Mouse (Mus musculus) adrenal gland, adult 18-20 months (tissue): ENCODE measurements around the gene Pih1d1. TPM values are rescaled to one million over a fixed set of nuclear protein-coding genes. Genes with fewer than 3 reads are reported as not detected.
"Not testable (repeated sequence)": the region's sequence is repeated elsewhere in the genome, so short reads cannot be mapped to it uniquely, and the experiment has no call there.

Experiments used
- DNase-seq, 2 experiments: peaks; one replicate each; pipeline ENCODE4 v3.0.0; 2021 to 2022; ENCODE audit warnings: low spot score in 2 of 2
- total RNA-seq, 2 experiments: library from RNA; stranded (reverse); gene quantifications; 1 replicate in 1 of 2; 2 replicates in 1 of 2; pipeline ENCODE4 v1.2.3; 2021

Gene Pih1d1
- total RNA-seq, 2 experiments from 2014 or later: 57.3 to 58.6 TPM

DNA sequence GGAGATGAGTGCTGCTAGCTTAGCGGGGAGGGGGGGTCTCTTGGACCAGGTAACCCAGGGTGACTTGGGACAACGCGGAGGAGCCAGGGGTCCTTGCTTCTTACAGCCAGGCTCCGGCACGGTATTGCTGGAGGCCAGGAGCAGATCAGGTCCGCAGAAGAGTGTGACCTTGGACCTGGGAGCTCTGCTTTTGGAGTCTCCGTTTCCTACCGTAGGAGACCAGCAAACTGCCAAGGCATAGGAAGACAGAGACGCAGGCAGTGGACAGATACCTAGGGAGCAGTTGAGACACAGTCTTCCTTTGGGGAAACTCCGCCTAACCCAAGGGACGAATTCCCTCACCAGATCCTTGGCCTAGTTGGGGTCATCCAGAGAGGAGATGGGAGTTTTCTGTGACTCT lies 11.6 kb downstream of the Pih1d1 start:
- no peak for DNase-seq

DNA sequence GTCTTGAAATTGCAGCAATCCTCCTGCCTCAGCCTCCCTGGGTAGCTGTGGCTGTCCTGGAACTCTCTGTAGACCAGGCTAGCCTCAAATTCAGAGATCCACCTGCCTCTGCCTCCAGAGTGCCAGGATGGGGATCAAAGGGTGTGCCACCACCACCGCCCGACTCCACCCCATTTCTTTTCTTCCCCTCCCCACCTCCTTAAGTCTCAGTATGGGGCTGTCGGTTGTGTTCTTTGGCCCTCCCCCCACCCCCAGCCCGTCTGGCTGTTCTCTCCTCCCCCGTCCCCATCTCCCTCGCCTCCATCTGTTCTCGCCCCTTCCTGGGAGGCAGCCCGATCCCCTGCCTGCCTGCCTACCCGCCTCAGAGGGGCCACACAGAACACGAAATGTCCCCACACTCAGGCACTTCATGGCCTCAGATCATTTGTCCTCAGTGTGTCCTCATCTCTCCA lies 12.9 kb downstream of the Pih1d1 start:
- DNase-seq: no peak

DNA sequence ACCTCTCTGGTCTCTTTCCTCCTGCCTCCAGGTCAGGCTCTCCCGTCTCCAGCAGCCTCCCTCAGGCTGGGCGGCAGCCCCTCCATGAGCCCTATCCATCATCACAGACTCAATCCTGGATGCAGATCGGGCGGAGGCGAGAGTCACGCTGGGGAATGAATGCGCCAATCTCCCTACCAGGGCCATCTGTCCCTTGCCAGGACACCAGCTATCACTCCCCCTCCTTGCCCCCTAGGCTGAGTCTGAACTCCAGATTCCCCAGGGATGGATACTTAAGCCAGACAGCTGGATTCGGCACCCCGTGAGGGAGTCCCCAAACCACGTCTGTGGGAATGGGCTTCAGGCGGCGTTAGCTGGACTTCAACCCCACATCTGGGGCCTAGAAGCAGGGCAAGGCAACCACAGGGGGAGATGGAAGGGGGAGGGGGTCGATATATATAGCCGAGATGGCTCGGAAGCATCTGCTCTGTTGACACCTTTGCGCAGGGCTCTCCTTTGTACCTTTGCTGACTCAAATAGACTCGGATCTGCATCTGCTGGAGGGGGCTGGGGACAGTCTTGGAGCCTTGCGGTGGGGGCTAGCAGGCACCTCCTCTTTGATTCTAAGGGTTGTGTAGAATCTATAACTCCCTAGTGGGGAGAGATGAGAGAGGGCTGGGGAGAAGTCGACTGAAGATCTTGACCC lies 13.8 kb downstream of the Pih1d1 start:
- DNase-seq: no peak

DNA sequence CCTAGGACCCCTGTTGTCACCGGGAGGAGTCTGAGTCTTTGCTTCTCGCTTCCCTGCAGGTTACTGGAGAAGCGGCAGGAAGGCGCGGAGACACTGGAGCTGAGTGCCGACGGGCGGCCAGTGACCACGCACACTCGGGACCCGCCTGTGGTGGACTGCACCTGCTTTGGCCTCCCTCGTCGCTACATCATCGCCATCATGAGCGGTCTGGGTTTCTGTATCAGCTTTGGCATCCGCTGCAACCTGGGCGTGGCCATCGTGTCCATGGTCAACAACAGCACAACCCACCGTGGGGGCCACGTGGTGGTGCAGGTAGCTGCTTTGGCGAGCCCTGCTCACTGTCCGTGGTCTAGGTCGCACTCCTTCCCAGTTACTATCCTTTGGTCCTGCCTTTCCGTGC lies 14.6 kb downstream of the Pih1d1 start:
- no peak for DNase-seq

DNA sequence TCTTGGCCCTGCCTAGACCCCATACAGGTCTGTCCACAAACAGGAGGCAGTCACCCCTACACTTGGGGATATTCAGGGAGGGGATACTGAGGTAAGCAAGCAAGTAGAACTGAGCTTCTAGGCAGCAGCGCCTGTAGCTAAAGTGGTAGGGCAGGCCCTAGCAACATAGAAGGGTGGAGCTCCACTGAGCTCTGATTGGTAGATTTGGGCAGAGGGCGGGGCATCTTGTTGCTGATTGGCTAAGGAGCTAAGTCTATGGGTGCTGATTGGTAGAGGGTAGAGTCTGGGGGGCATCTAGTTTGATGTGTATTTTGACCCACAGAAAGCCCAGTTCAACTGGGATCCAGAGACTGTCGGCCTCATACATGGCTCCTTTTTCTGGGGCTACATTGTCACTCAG lies 15.4 kb downstream of the Pih1d1 start:
- DNase-seq: no peak

DNA sequence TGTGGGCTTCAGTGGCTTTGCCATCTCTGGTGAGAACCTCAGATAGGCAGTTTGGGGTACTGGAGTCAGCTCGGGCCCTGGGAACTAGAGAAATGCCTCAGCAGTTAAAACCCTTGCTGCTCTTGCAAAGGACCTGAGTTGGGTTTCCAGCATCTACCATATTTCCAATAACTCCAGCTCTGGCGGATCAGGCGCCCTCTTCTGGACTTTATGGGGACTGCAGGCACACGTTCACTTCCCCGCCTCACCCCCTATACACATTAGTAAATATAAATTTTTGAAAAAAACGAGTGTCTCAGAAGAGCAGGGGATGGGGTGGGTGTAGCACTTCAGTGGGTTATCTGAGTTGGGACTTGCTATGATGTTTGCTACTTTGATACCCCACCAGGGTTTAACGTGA lies 18.9 kb downstream of the Pih1d1 start:
- DNase-seq: no peak

DNA sequence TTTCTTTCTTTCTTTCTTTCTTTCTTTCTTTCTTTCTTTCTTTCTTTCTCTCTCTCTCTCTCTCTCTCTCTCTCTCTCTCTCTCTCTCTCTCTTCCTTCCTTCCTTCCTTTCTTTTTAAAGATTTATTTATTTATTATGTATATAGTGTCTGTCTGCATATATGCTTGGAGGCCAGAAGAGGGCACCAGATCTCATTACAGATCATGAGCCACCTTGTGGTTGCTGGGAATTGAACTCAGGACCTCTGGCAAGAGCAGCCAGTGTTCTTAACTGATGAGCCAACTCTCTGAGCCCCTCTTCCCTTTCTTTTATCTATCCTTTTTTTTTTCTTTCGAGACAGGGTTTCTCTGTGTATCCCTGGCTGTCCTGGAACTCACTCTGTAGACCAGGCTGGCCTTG lies 19.7 kb downstream of the Pih1d1 start:
- not testable (repeated sequence) for DNase-seq

DNA sequence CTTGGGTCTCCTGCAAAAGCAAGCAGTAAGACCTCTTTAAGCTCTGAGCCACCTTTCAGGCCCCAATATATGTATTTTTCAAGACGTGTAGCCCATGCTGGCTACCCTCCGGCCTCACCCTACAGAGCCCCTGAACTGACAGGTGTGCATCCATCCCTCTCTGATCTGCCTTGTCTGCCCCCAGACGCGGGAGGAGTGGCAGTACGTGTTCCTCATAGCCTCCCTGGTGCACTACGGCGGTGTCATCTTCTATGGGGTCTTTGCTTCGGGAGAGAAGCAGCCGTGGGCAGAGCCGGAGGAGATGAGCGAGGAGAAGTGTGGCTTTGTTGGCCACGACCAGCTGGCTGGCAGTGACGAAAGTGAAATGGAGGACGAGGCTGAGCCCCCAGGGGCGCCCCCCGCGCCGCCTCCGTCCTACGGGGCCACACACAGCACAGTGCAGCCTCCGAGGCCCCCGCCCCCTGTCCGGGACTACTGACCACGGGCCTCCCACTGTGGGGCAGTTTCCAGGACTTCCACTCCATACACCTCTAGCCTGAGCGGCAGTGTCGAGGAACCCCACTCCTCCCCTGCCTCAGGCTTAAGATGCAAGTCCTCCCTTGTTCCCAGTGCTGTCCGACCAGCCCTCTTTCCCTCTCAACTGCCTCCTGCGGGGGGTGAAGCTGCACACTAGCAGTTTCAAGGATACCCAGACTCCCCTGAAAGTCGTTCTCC lies 20.6 kb downstream of the Pih1d1 start:
- no peak for DNase-seq

DNA sequence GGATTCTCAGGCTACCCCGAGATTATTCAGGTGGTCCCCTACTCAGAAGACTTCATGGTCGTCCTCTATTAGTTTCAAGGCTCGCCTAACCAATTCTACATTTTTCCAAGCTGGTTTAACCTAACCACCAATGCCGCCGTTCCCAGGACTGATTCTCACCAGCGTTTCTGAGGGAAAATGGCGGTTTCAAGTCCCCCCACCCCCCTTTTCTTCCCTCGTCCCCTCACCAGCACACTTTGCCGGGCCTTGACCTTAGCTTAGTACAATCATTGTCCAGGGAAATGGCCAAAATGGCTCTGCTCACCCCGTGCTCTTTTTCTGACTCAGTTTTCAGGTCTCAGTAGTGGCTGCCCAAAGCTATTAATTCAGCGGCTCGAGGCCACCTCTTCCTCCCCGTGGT lies 21.3 kb downstream of the Pih1d1 start:
- DNase-seq: no peak

DNA sequence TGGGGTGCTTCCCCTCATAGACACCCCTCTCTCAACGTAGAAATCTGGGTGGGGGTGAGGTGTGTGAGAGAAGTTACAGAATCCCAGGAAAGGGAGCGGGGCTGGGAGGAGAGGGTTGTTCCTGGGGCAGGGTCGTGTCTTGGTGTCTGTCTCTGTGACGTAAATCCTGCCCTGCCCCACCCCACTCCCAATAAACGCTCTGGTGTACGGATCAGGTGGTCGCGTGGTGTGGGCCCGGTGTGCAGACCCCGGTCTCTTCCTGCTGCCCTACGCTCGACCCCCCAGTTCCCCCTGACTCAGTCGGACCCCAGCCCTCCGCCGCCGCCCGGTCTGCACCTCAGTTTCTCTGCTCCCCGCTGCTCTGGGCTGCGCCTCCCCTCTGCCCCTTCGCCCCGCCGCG lies 21.8 kb downstream of the Pih1d1 start:
- no peak for DNase-seq

DNA sequence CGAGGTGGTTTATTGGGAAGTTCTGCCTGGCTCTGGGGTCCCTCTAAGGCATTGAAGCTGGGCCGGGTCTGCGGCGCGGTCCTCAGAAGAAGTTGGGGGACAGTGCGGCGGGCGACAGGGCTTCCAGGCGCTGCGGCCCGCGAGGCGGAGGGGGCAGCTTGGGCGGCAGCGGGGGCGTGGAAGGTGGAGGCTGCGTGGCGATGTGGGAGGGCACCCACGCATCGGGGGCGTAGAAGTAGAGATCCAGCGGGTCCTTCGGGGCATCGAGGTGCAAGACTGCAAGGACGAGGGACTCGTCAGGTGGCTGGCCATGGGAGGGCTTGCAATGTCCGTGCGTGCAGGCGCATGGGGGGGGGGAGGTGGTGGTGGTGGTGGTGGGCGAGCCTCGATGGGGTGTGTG lies 22.3 kb downstream of the Pih1d1 start:
- DNase-seq: no peak

DNA sequence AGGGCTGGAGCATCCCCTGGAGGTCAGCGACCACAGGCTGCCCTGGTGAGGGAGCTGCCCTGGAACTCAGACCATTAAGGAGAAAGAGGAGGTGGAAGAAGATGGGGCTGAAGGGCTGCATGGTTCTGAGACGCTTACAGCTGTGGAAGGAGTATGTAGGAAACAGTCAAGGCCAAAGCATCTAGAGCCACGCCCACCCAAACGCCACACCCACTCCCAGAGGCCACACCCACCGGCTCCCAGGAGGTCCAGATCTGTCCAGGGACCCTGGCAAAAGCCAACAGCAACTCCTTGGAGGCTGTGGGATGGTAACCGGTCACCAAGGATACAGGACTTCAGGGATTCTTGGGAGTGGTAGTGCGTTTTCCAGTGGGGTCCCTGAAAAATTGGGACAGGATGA lies 24.4 kb downstream of the Pih1d1 start:
- DNase-seq: no peak

DNA sequence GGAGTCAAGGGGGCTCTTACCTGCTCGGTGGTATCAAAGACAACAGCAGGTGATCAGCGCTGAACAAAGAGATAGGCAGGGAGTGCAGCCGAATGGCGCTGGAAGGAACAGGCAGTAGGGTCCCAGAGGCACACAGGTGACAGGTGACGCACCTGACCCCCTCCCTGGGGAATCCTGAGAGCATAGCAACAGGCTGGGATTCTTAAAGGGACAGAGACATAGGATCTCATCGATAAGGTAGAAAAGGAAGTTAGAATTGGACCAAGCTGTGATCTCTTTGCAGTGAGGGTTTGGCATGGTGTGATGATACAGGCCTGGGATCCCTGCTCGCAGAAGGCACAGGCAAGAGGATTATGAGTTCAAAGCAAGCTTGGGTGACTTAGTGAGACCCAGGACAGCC lies 25.4 kb downstream of the Pih1d1 start, which contains the start of gene Gfy:
TSS of gene Gfy (minus strand) at position 101 of the 400 bp plus-strand sequence.
- no peak for DNase-seq

DNA sequence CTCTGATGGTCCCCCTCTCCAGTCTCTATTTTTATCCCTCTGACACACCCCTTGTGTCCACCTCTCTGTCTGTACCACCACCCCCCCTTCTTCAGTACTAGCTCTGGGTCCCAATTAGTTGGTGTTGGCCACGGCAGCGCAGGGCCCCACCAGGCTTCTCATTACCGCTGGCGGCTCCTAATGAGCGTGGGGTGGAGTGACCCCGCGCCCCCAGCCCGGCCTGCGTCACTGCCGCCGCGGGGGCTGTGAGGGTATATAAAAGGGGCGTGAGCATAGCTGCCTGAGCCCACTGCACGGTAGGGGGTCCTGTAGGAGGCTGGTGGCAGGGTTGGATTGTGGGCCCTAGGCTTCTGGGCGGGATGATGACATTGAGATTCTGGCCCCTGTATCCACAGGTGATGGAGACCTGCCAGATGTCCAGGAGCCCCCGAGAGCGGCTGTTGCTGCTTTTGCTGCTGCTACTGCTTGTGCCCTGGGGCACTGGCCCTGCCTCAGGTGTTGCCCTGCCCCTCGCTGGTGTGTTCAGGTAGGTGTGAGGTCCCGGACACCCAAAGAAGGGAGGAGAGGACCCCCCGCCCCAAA lies 26.9 kb downstream of the Pih1d1 start, which contains the start of gene Pth2:
TSS of gene Pth2 (plus strand) at position 100 of the 582 bp plus-strand sequence.
- no peak for DNase-seq

DNA sequence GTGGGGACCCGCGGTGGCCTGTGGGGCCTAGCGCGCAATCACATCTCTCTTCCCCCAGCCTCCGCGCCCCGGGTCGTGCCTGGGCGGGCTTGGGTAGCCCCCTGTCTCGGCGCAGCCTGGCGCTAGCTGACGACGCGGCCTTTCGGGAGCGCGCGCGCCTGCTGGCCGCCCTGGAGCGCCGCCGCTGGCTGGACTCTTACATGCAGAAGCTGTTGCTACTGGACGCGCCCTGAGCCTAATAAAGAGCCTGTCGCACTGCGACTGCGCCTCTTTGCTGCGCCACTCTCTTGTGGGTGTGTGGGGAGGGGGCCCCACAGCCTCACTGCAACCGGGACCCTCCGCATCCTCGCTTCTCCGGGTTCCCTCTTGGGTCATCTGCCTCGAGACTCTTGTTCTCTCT lies 27.4 kb downstream of the Pih1d1 start:
- DNase-seq: no peak

DNA sequence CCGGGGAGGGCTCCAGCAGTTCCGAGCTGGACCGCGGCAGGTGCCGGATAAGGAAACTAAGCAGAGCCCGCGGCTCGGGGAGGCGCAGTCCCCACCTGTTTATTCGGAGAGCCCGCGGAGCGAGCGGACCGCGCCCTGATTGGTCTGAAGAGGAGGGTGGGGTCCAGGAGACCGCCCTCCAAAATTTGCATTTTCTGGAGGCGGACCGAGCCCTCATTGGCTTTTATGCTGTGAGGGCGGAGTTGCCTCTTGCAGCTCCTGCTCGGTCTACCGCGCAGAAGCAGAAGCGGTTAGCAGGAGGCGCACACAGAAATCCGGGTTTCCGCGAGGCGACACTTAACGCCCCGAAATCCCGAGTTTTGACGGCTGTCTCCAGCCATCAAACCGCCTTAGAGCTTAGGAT lies 28.1 kb downstream of the Pih1d1 start:
- DNase-seq: peak; percentile 76 to 79

DNA sequence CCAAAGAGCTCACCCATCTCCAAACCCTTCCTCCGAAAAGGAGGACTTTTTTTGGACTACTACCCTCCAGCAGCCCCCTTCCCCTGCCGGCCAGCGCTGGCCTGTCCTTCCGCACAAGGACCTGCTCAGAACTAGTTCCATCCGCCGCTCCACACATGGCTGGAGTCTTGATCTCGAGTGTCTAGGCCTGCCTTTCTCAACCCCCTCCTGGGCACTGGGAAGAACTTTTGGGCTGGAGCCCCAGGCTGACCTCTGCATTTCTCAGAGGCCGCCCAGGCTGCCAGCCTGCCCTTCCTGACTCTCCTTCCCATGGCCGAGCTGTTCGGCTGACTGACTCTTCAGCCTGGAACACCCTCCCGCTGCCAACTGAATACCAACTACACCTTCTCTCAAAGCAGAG lies 28.5 kb downstream of the Pih1d1 start:
- DNase-seq: no peak

DNA sequence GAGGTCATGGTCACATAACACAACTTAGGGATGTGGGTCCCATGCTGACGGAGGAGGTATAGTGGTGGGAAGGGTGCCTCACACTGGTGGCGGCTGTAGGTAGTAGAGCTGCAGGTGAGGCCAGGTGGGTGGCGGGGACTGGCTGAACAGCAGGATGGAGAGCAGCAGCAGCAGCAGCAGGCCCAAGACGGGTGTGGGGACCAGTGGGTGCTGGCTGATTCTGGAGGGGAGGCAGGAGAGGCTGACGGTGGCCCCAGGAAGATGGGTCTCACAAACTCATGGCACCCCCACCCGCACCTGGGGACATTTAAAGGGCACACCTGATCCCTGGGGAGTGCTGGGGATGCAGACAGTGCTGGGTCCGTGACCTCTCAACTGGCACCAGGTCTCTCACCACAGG lies 29.6 kb downstream of the Pih1d1 start:
- no peak for DNase-seq

DNA sequence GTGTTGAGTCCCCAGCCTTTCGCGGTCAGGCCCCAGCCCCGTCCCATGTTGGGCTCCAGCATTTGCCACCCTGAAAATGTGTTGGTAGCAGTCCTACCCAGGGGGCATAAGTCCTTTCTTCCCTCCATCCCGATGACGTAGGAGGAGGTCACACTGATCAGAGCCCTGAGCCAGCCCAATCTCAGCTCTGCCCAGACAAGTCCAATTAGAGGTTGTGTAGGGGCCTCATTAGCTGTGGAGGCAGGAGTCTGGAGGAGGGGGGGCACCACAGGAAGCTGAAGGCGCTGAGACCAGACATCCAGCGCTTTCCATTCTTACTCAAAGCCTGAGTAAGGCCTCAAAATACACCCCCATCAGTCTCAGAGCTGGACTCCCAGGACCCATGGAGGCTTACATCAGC lies 31.8 kb downstream of the Pih1d1 start:
- no peak for DNase-seq

DNA sequence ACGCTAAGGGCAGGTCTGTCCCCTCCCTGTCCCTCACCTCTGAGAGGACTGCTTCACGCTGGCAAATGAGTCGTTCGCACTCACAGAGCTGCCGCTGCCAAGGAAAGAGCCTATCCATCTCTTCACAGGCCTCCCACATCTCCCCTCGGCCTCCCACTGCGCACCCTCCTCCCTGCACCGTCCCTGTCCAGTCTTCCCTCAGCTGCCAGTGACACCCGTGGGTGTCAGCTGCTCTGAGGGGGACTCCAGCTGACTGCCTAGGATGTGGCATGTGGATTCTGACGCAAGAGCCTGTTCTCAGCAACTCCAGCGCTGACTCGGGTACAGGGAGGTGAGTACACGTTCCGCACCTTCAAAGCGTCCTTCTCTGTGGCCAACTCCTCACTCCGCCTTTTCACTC lies 35.5 kb downstream of the Pih1d1 start:
- DNase-seq: no peak

DNA sequence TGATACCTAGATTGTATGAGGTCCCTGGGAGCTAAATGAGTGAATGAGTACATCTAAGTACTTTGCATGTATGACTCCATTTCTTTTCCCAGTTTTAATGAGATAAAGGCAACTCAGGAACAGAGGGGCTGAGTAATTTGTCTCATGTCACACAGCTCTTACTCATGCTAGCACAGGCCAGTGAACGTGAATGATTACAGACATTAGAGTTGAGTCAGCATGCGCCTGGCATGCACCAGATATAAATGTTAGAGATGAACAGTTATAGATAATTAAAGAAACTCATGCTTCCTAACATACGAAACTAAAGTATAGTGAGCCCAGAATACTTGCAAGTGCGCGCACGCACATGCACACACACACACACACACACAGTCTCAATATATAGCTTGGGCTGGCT lies 36.1 kb downstream of the Pih1d1 start:
- no peak for DNase-seq

DNA sequence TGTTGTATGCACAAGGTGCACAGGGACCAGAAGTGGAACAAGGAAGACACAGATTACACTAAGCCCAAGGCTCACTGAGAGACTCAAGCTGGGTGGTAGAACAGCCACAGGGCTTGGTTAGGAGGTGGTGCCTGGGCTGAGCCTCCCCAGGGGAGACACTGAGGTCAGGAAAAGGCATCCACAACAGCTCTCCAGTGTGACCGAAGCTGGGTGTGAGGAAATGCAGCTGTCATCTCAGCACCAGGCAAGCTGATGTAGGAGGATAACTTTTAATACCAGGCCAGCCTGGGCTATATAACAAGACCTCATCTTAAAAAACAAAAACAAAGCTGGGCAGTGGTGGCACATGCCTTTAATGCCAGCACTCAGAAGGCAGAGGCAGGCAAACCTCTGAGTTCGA lies 37.1 kb downstream of the Pih1d1 start:
- DNase-seq: no peak
